ENCODE assay signal across 10 mouse cellular contexts in genomic region chr1:45501437-45501836, GRCm38 (mm10). TPM values are rescaled to one million over a fixed set of nuclear protein-coding genes. Genes with fewer than 3 reads are reported as not detected.
DNase-seq lines count a peak whose midpoint lies in the region; ATAC-seq lines count a peak whose summit lies in the region.
"Had no signal": no experiment of that assay in that cellular context is flagged by ENCODE, and none has a peak within 500 bp of the region (broad histone marks: within the 10 kb centered on the region; RNA-seq: fewer than 3 reads in every experiment).

No protein-coding gene starts in this region.

- intact Hi-C loops in heart, postnatal 25 days (cut with DNase I), result no loop called here

- DNase-seq in heart, postnatal 25 days (ENCODE audit: low spot score), result no peak
- DNase-seq in ovary, postnatal 14 days (ENCODE audit: low spot score), result no peak
- DNase-seq in adrenal gland, adult 8-10 months, result no peak
- DNase-seq in spleen, postnatal 14 days (ENCODE audit: low spot score in 2 of 2), result no peak
- DNase-seq: cerebellum, adult 9-10 months; right cerebral cortex, postnatal 14 days had no signal

- peak overlapping the region in 1 of 2 experiments; percentile 92; a peak in 1 of 4 replicates for H3K27ac ChIP-seq in heart, embryonic 14.5 days (replicated peaks in 1 of 2; ENCODE audit: control insufficient read depth in 1 of 2, insufficient read depth in 1 of 2, low read depth in 2 of 2, low read length in 2 of 2)
- no peak overlapping the region for H3K27ac ChIP-seq in brown adipose tissue, adult 24 weeks (replicated peaks; ENCODE audit: low read depth, low read length)
- H3K27ac ChIP-seq in hindbrain, embryonic 12.5 days, result no peak overlapping the region
- H3K27ac ChIP-seq in midbrain, embryonic 12.5 days (replicated peaks), result no peak overlapping the region

- 39% methylated on average over 6 of the region's 6 CpGs for WGBS in heart, embryonic 14.5 days
- WGBS in hindbrain, embryonic 12.5 days, result 55% methylated on average over 6 of the region's 6 CpGs
- 55% methylated on average over 6 of the region's 6 CpGs for WGBS in midbrain, embryonic 12.5 days

- no peaks in the 10 kb centered on the region for H3K27me3 ChIP-seq in heart, embryonic 14.5 days (ENCODE audit: control insufficient read depth, insufficient read depth, low read length)
- H3K27me3 ChIP-seq in hindbrain, embryonic 12.5 days, result no peaks in the 10 kb centered on the region
- no peaks in the 10 kb centered on the region for H3K27me3 ChIP-seq in midbrain, embryonic 12.5 days

- peaks cover 0 to 5% of the 10 kb centered on the region in 2 experiments; a peak in 1 of 4 replicates for H3K4me1 ChIP-seq in heart, embryonic 14.5 days (ENCODE audit: control insufficient read depth in 2 of 2, insufficient read depth in 2 of 2, low read length in 2 of 2)
- no peaks in the 10 kb centered on the region for H3K4me1 ChIP-seq in brown adipose tissue, adult 24 weeks (ENCODE audit: control insufficient read depth, insufficient read depth, insufficient read length, low read length)
- 0 out of 2 replicates have a peak, but pooled peaks cover 2% of the 10 kb centered on the region for H3K4me1 ChIP-seq in hindbrain, embryonic 12.5 days
- H3K4me1 ChIP-seq in midbrain, embryonic 12.5 days, result no peaks in the 10 kb centered on the region

- no peak for ATAC-seq in heart, embryonic 14.5 days (ENCODE audit: insufficient number of reproducible peaks, insufficient read depth, low FRiP score, low read depth)
- no peak for ATAC-seq in hindbrain, embryonic 12.5 days (ENCODE audit: low FRiP score)
- ATAC-seq in midbrain, embryonic 12.5 days (ENCODE audit: low FRiP score, low read depth), result 0 out of 2 replicates have a peak, but pooled peaks have one; percentile 20

- H3K4me2 ChIP-seq in heart, embryonic 14.5 days (ENCODE audit: low read length), result peak overlapping the region; percentile 70
- H3K4me2 ChIP-seq in hindbrain, embryonic 12.5 days (replicated peaks), result peak overlapping the region; percentile 49
- H3K4me2 ChIP-seq in midbrain, embryonic 12.5 days (replicated peaks), result peak overlapping the region; percentile 49

- peak overlapping the region; percentile 82 for H3K9ac ChIP-seq in heart, embryonic 14.5 days (ENCODE audit: low read length)
- H3K9ac ChIP-seq in hindbrain, embryonic 12.5 days, result no peak overlapping the region
- no peak overlapping the region for H3K9ac ChIP-seq in midbrain, embryonic 12.5 days (replicated peaks)

- no peaks in the 10 kb centered on the region for H3K9me3 ChIP-seq in heart, embryonic 14.5 days (ENCODE audit: control insufficient read depth, low read length)
- no peaks in the 10 kb centered on the region for H3K9me3 ChIP-seq in hindbrain, embryonic 12.5 days (replicated peaks)
- no peaks in the 10 kb centered on the region for H3K9me3 ChIP-seq in midbrain, embryonic 12.5 days

- H3K36me3 ChIP-seq in heart, embryonic 14.5 days (ENCODE audit: control insufficient read depth, insufficient read depth, low read length), result no peaks in the 10 kb centered on the region
- H3K36me3 ChIP-seq in hindbrain, embryonic 12.5 days, result no peaks in the 10 kb centered on the region
- no peaks in the 10 kb centered on the region for H3K36me3 ChIP-seq in midbrain, embryonic 12.5 days

- H3K4me3 ChIP-seq in heart, embryonic 14.5 days (ENCODE audit: control insufficient read depth in 1 of 2, insufficient read depth in 1 of 2, low read depth in 1 of 2, low read length in 2 of 2), result peak overlapping the region; percentile 31 to 62; a peak in 3 of 4 replicates
- H3K4me3 ChIP-seq in brown adipose tissue, adult 24 weeks (ENCODE audit: insufficient read depth, low read depth, low read length), result peak overlapping the region; percentile 28; the same call in 1 of the 2 replicates
- peak overlapping the region; percentile 36 for H3K4me3 ChIP-seq in hindbrain, embryonic 12.5 days
- H3K4me3 ChIP-seq in midbrain, embryonic 12.5 days, result peak overlapping the region; percentile 44

RNA-seq across cellular contexts. Expression of gene Col5a2, which starts 1.6 kb away (rescaled TPM):
- polyA plus RNA-seq in heart, embryonic 14.5 days (2014; fragmentation: Nextera tagmentation; extraction: Ambion mirVana), result 53.9 and 55.7 TPM in 2 replicates
- 10 to 100 TPM; 30.5 to 34.7 TPM for total RNA-seq in heart, postnatal 25 days (2021)
- 12.6 and 14.5 TPM in 2 replicates for polyA plus RNA-seq in brown adipose tissue, adult 24 weeks (2012; ENCODE audit: insufficient read depth, insufficient read length, missing spikeins)
- polyA plus RNA-seq in hindbrain, embryonic 12.5 days (2016; fragmentation: Nextera tagmentation; extraction: Ambion mirVana), result 50.6 and 61.7 TPM in 2 replicates
- 48.4 and 54.8 TPM in 2 replicates for polyA plus RNA-seq in midbrain, embryonic 12.5 days (2016; fragmentation: Nextera tagmentation; extraction: Ambion mirVana)
- 10 to 100 TPM in 1 of 4 experiments, 1 to 10 TPM in 3; 3.8 to 13.4 (median 5.8) TPM for total RNA-seq in adrenal gland, adult 8-10 months (2022)
